Mouse (Mus musculus) cerebellum, postnatal 10 days (tissue): ENCODE data around the gene Srcin1.

Experiments
- DNase-seq, 2 experiments: peaks; one replicate each; pipeline ENCODE4 v3.0.0; 2021; ENCODE audit warnings: mixed read lengths in 2 of 2

Srcin1 gene

GRCm38 (mm10) chr11:97578286-97578685, 2.3 kb upstream of the Srcin1 start:
- peak; percentile 37 for DNase-seq

DNA sequence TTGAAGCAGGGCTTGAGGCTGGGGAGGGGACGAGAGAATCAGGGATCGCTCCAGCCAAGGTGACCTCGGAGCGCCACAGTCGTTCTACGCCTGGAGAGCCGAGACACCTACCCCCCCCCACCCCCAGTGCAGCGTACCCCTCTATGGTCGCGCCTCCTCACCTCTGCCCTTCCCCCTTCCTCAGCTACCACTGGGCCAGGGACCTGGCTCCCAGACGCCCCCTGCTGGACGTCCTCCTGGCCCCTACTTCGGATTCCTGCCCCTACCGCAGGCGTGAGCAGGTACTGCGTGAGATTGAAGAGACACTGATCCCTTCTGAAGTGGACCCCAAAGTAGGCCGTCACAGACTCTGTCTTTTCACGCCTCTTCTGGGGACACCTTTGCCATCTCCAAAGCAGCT, 348 bp downstream of the Srcin1 start:
- DNase-seq, result peak; percentile 97 to 99

DNA sequence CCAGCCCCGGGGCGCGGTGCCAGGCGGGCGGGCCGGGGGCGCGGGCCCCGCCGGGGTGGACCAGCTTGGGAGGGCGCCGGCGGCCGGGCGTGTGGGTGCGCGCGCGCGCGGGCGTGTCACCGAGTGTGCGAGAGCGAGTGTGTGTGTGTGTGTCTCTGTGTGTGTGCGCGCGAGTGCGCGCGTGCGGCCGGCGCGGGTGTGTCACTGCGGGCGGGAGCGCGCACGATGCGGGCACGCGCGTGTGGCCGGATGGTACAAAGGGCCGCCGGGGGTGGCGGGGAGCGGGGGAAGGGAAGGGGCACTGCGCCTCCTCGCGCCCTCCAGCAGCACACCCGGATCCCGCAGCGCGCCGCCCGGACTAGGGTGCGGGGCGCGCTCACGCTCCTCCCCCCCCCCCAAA, 911 bp downstream of the Srcin1 start:
- peak; percentile 97 for DNase-seq

DNA sequence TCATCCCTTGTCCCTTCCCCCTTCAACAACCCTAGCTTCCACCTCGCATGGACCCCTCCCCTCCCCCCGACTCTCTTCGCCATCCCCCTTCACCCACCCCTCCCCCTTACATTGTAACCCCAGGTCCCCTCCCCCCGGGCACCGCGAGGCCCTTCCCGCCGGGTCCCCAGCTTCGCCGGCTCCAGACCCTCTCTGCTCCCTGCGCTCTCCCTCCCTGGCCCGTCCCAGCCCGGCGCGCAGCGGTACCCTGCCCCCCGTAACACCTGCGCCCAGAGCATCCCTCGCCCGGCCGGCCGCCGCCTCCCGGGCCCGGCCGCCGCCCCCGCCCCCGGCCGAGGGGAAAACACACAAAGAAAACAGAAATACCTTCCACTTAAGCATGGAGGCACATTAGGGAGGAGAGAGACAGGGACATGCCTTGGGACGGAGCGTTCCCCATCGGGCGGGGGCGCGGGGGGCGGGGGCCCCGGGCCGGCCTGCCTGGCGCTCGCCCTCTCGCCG, 1.4 kb downstream of the Srcin1 start:
- peak; percentile 74 to 75 for DNase-seq

GRCm38 (mm10) chr11:97573891-97574550, 2.0 kb downstream of the Srcin1 start:
- peak; percentile 77 to 80 for DNase-seq

DNA sequence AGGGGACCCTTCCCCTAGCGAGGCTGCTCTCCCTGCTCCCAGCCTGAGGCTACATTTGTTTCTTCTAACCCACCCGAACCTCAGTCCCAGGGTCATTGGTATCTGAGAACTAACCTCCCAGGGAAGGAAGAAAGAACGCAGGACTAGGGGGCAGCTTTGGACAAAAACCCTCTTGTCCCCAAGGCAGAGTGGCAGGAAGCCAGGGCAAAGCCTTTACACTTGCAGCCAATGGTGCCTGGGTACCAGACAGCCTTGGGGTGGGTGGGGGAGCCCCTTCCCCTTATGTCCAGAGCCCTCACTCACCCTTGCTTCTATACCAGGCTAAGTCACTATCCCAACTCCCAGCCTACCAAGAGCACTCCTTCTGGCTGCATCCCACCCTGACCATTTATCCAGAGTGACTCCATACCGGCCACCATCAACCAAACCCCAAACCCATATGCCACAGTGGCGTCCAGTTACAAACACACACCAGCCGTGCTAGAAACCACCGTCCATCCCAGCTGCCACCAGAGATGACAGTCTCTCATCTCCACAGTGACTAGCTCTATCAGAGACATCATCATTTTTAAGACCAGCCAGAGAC, 3.0 kb downstream of the Srcin1 start:
- DNase-seq, result peak; percentile 75 to 76

- no peak for DNase-seq
These were observed 4.0 kb downstream of the Srcin1 start for GRCm38 (mm10) chr11:97572089-97572345.

- DNase-seq, result peak; percentile 75 to 78
These were observed 4.5 kb downstream of the Srcin1 start for GRCm38 (mm10) chr11:97571266-97572088.

- DNase-seq, result peak; percentile 92 to 94
These were observed 5.4 kb downstream of the Srcin1 start for GRCm38 (mm10) chr11:97570493-97571137.

- peak in 1 of 2 experiments; percentile 13 for DNase-seq
These were observed 6.2 kb downstream of the Srcin1 start for GRCm38 (mm10) chr11:97569806-97570205.

DNA sequence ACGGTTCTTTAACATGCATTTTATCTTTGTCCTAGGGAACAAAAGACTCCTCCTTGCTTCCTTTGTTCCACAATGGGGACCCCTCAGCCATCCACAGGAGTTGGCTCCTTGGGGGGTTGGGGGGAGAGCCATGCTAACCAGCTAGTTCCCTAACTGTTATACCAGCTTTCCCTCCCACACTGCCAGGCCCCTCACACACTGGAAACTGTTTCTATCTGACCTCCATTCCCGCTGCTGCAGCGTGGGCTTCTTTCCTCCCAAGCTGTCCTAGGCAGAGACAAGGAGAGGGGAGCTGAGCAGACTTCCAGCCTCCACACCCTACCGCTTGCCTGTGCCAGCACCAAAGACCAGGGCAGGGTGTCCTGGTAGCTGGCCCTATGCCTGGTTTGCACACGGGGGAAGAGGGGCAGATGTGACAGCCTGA, 6.7 kb downstream of the Srcin1 start:
- peak; percentile 67 to 70 for DNase-seq

DNA sequence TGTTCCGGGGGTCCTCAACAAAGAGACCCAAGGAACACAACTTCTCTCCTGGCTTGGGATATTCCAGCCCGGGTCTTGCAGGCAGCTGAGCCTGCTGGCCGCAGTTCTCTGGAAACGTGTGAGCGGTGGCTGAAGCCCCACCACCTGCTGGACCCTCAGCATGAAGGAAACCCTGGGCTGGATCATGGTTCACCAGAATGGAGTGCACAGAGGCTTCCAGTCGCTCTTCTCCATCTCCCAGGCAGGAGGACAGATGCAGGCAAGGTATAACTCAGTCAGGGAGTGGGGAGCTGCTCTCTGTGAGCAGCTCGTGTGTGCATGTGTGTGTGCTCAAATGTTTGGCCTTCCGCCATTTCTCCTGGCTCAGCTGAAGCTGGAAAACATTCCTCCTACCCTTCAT, 7.3 kb downstream of the Srcin1 start:
- peak; percentile 94 to 96 for DNase-seq

- peak; percentile 71 for DNase-seq
These were observed 8.5 kb downstream of the Srcin1 start for GRCm38 (mm10) chr11:97567480-97567879.

DNA sequence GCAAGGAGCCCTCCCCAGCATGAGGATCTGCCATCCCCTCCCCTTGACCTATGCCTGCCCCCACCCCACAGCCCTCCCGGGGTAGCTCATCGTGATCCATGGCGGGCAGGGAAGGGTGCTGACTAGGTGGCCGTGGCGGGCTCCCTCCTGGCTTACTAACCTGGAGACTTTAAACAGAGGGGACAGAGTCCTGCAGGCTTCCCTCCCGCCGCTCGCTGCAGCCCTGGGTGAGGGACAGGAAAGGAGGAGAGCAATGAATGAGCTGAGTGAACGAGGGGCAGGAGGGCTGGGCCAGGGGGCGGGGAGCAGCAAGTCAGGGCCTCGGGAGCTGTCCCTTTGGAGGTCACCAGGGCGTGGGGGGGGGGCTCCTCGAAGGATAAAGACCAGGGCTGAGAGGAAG, 9.4 kb downstream of the Srcin1 start:
- peak; percentile 25 for DNase-seq

GRCm38 (mm10) chr11:97563730-97564129, 12.3 kb downstream of the Srcin1 start:
- peak; percentile 52 to 54 for DNase-seq

- DNase-seq, result no peak
These were observed 13.4 kb downstream of the Srcin1 start for GRCm38 (mm10) chr11:97562536-97562935.

GRCm38 (mm10) chr11:97560210-97560963, 15.6 kb downstream of the Srcin1 start:
- peak in 1 of 2 experiments; percentile 56 for DNase-seq

- peak; percentile 68 to 77 for DNase-seq
These were observed 16.4 kb downstream of the Srcin1 start for GRCm38 (mm10) chr11:97559549-97559948.

DNA sequence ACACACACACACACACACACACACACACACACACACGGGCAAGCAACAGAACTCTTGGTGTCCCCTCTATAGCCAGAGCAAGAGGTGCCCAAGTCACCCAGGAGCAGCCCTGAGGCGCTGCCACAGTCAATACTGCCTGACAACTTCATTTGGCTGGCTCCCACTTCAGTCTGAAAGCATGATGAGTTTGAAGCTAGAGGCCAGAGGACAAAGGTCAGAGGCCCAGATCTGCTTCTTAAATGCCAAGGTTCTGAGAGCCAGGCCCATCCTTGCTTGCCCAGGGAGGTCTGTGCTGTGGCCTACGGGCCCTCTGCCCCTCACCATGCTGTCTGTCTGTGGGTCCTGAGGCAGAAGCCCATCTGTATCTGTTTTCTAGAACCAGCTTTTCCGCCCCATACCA, 18.1 kb downstream of the Srcin1 start:
- no peak for DNase-seq

DNA sequence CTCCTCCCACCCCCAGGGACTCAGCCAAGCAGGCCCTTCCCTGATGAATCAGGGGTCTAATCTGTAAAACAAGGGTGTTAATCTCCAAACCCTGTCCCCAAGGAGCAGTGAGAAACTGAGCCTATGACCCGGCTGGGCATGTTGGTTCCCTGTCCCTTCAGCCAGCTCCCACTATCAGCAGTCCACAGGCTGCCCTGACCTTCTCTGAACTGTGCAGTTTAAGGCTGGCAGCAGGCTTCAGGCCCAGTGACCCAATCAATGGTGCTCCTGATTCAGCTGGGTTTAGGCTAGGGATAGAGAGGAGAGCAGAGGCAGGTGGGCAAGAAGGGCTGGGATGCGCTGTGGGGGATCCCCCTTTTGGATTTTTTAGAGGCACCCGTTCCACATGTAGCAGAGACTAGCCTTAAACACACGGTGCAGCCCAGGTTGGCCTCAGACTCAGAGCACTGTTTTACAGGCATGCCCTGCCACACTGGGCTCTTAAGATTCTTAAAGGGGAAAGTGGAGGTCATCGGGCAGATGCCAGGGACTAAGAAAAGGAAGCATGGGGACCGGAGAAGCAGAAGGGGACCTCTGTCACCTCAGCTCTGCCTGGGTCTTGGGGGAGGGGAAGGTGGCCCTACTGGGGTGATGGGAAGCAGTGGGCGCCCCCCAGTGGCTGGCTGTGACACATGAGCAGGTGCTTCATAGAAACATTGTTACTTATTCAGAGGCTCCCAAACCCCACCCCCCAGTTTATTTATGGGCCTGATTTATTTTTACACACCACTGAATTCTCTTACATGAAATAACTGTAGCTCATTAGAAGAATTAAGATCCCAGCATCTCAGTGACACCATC, 19.2 kb downstream of the Srcin1 start:
- DNase-seq, result peak; percentile 93 to 96

GRCm38 (mm10) chr11:97555144-97555543, 20.8 kb downstream of the Srcin1 start:
- no peak for DNase-seq

DNA sequence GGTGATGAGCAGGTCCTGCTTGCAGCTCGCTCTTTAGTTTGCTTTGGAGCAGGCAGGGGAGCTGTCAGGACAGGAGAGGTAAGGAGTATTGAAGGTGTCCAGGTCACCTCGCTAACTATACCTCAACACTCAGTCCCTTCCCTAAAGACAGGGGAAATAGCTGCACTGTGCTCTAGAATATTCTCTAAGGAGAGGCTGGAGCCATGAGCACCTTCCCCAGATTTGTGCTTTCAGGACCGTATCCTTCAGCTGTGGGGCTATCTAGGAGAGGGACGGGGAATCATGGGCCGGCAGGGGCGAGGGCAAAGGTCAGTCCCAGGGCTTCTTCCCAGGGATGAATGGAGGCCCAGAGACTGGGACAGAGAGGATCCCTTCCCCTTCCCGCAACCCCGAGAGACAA, 23.8 kb downstream of the Srcin1 start:
- no peak for DNase-seq
